Mouse (Mus musculus) myocyte (in vitro differentiated cells): ENCODE measurements around the gene Arfgef3. TPM values are rescaled to one million over a fixed set of nuclear protein-coding genes. Genes with fewer than 3 reads are reported as not detected.

Experiments
- H3K27me3 ChIP-seq: one replicate; pipeline ENCODE4 v1.6.1; 2011; ENCODE audit not compliant: control insufficient read depth, insufficient read depth, insufficient read length
- H3K36me3 ChIP-seq: one replicate; pipeline ENCODE4 v1.6.1; 2011; ENCODE audit not compliant: control insufficient read depth, insufficient read depth
- H3K4me2 ChIP-seq: one replicate; pipeline ENCODE4 v1.6.1; 2011; ENCODE audit warnings: low read depth, control low read depth
- H3K4me3 ChIP-seq: one replicate; pipeline ENCODE4 v1.5.1; 2011; ENCODE audit warnings: mild to moderate bottlenecking, control low read depth, moderate library complexity
- H3K79me2 ChIP-seq: one replicate; pipeline ENCODE4 v1.6.1; 2011; ENCODE audit not compliant: control insufficient read depth, insufficient read depth
- H3ac ChIP-seq: one replicate; pipeline ENCODE4 v1.6.1; 2011; ENCODE audit not compliant: control insufficient read depth, insufficient read length
- CEBPB ChIP-seq: IDR thresholded peaks from 2 replicates; pipeline ENCODE4 v1.6.1; 2011; ENCODE audit warnings: mild to moderate bottlenecking, moderate library complexity; ENCODE audit not compliant: poor library complexity, insufficient read depth, severe bottlenecking
- E2F4 ChIP-seq: IDR thresholded peaks from one replicate; pipeline ENCODE4 v1.6.1; 2011; ENCODE audit warnings: mild to moderate bottlenecking, control low read depth, moderate library complexity; ENCODE audit not compliant: insufficient read depth
- MAX ChIP-seq: IDR thresholded peaks from one replicate; pipeline ENCODE4 v1.6.1; 2011; ENCODE audit warnings: low read depth, mild to moderate bottlenecking, control low read depth
- MYOD1 ChIP-seq, 3 experiments: IDR thresholded peaks; one replicate each; pipeline ENCODE4 v1.6.1; 2011; ENCODE audit warnings: control low read depth in 2 of 3, low read depth in 2 of 3, mild to moderate bottlenecking in 2 of 3, moderate library complexity in 1 of 3; ENCODE audit not compliant: insufficient read length in 2 of 3, control insufficient read depth in 1 of 3
- MYOG ChIP-seq, 3 experiments: IDR thresholded peaks; one replicate each; pipeline ENCODE4 v1.6.1; 2011; ENCODE audit warnings: control low read depth in 2 of 3, low read depth in 2 of 3, mild to moderate bottlenecking in 2 of 3; ENCODE audit not compliant: insufficient read length in 2 of 3, control insufficient read depth in 1 of 3, insufficient read depth in 1 of 3
- POLR2A ChIP-seq: IDR thresholded peaks from one replicate; pipeline ENCODE4 v1.6.1; 2011; ENCODE audit warnings: low read depth, mild to moderate bottlenecking, control low read depth, moderate library complexity; ENCODE audit not compliant: insufficient read length
- POLR2AphosphoS2 ChIP-seq: IDR thresholded peaks from one replicate; pipeline ENCODE4 v1.6.1; 2011; ENCODE audit warnings: low read depth, control low read depth; ENCODE audit not compliant: insufficient read length
- REST ChIP-seq: IDR thresholded peaks from one replicate; pipeline ENCODE4 v1.6.1; 2011; ENCODE audit warnings: mild to moderate bottlenecking, control low read depth, moderate library complexity; ENCODE audit not compliant: insufficient read depth, insufficient read length
- SRF ChIP-seq: IDR thresholded peaks from one replicate; pipeline ENCODE4 v1.6.1; 2011; ENCODE audit warnings: low read depth; ENCODE audit not compliant: control insufficient read depth, insufficient read length
- TCF12 ChIP-seq: IDR thresholded peaks from one replicate; pipeline ENCODE4 v1.6.1; 2011; ENCODE audit warnings: mild to moderate bottlenecking, control low read depth; ENCODE audit not compliant: poor library complexity, insufficient read depth, severe bottlenecking
- TCF3 ChIP-seq: IDR thresholded peaks from one replicate; pipeline ENCODE4 v1.6.1; 2011; ENCODE audit warnings: low read depth, control low read depth; ENCODE audit not compliant: insufficient read length
- USF1 ChIP-seq: IDR thresholded peaks from one replicate; pipeline ENCODE4 v1.6.1; 2011; ENCODE audit warnings: low read depth, mild to moderate bottlenecking, control low read depth, moderate library complexity
- polyA plus RNA-seq: library from polyadenylated mRNA; unstranded; fragments of >200 nt; fragmentation: generic; extraction: Trizol; gene quantifications from one replicate; pipeline ENCODE4 v1.2.1, GENCODE M21; 2012; ENCODE audit warnings: missing spikeins

Gene Arfgef3
- polyA plus RNA-seq, 1 experiment = not detected

GRCm38 (mm10) chr10:18700117-18700516 lies 43.6 kb downstream of the Arfgef3 start:
- H3K4me3 ChIP-seq = no peak overlapping the region
- no peak overlapping the region for H3ac ChIP-seq
- TF ChIP-seq REST = no peak
- TF ChIP-seq TCF3 = no peak
- TF ChIP-seq USF1 = no peak
- no peak for TF ChIP-seq MYOD1 (IDR thresholded peaks at IDR 0.05; ENCODE audit: control insufficient read depth in 1 of 3, insufficient read length in 2 of 3, low read depth in 2 of 3)
- no peak for TF ChIP-seq E2F4
- no peak for TF ChIP-seq MYOG (IDR thresholded peaks at IDR 0.05; ENCODE audit: control insufficient read depth in 1 of 3, insufficient read depth in 1 of 3, insufficient read length in 2 of 3, low read depth in 2 of 3)
- no peaks in the 10 kb centered on the region for H3K79me2 ChIP-seq
- no peaks in the 10 kb centered on the region for H3K27me3 ChIP-seq
- no peaks in the 10 kb centered on the region for H3K36me3 ChIP-seq
- no peak overlapping the region for H3K4me2 ChIP-seq

- Histone ChIP-seq H3ac (no peak overlapping the region), H3K79me2 (no peaks in the 10 kb centered on the region), H3K4me3 (no peak overlapping the region), H3K27me3 (no peaks in the 10 kb centered on the region), H3K4me2 (no peak overlapping the region), H3K36me3 (no peaks in the 10 kb centered on the region)
- TF ChIP-seq E2F4 (no peak), CEBPB (no peak), MYOG (IDR thresholded peaks at IDR 0.05; ENCODE audit: control insufficient read depth in 1 of 3, insufficient read depth in 1 of 3, insufficient read length in 2 of 3, low read depth in 2 of 3) (no peak), TCF12 (no peak), SRF (no peak), MAX (no peak), USF1 (no peak), TCF3 (no peak), POLR2A (no peak), POLR2AphosphoS2 (no peak), REST (no peak), MYOD1 (IDR thresholded peaks at IDR 0.05; ENCODE audit: control insufficient read depth in 1 of 3, insufficient read length in 2 of 3, low read depth in 2 of 3) (no peak)
These were observed 44.6 kb downstream of the Arfgef3 start for GRCm38 (mm10) chr10:18699151-18699550.

- no peaks in the 10 kb centered on the region for H3K36me3 ChIP-seq
- no peak overlapping the region for H3K4me3 ChIP-seq
- H3K27me3 ChIP-seq = no peaks in the 10 kb centered on the region
- H3ac ChIP-seq = no peak overlapping the region
- TF ChIP-seq REST = no peak
- no peak for TF ChIP-seq TCF3
- TF ChIP-seq CEBPB = no peak
- no peak for TF ChIP-seq POLR2AphosphoS2
- no peak for TF ChIP-seq USF1
- TF ChIP-seq E2F4 = no peak
- no peak for TF ChIP-seq SRF
- TF ChIP-seq MAX = no peak
- no peak for TF ChIP-seq MYOD1 (IDR thresholded peaks at IDR 0.05; ENCODE audit: control insufficient read depth in 1 of 3, insufficient read length in 2 of 3, low read depth in 2 of 3)
- H3K79me2 ChIP-seq = no peaks in the 10 kb centered on the region
- no peak overlapping the region for H3K4me2 ChIP-seq
These were observed 47.3 kb downstream of the Arfgef3 start for GRCm38 (mm10) chr10:18696461-18696860.

- Histone ChIP-seq H3K27me3 (no peaks in the 10 kb centered on the region), H3ac (no peak overlapping the region), H3K36me3 (no peaks in the 10 kb centered on the region), H3K4me2 (no peak overlapping the region), H3K4me3 (no peak overlapping the region), H3K79me2 (no peaks in the 10 kb centered on the region)
- TF ChIP-seq TCF12 (no peak), USF1 (no peak), MYOD1 (IDR thresholded peaks at IDR 0.05; ENCODE audit: control insufficient read depth in 1 of 3, insufficient read length in 2 of 3, low read depth in 2 of 3) (no peak)
These were observed 55.5 kb downstream of the Arfgef3 start for GRCm38 (mm10) chr10:18688234-18688633.

- H3K79me2 ChIP-seq = no peaks in the 10 kb centered on the region
- H3ac ChIP-seq = no peak overlapping the region
- H3K27me3 ChIP-seq = no peaks in the 10 kb centered on the region
- TF ChIP-seq E2F4 (no peak), TCF12 (no peak), POLR2AphosphoS2 (no peak), REST (no peak), MYOG (IDR thresholded peaks at IDR 0.05; ENCODE audit: control insufficient read depth in 1 of 3, insufficient read depth in 1 of 3, insufficient read length in 2 of 3, low read depth in 2 of 3) (no peak)
- no peak overlapping the region for H3K4me2 ChIP-seq
- H3K4me3 ChIP-seq = no peak overlapping the region
- no peaks in the 10 kb centered on the region for H3K36me3 ChIP-seq
These were observed 62.3 kb downstream of the Arfgef3 start for GRCm38 (mm10) chr10:18681385-18681954.
